Mouse (Mus musculus): ENCODE measurements around the gene Rnf183. TPM values are rescaled to one million over a fixed set of nuclear protein-coding genes. Genes with fewer than 3 reads are reported as not detected.

Rnf183 gene
- polyA plus RNA-seq, 1 experiment from 2014 or later, result not detected

DNA sequence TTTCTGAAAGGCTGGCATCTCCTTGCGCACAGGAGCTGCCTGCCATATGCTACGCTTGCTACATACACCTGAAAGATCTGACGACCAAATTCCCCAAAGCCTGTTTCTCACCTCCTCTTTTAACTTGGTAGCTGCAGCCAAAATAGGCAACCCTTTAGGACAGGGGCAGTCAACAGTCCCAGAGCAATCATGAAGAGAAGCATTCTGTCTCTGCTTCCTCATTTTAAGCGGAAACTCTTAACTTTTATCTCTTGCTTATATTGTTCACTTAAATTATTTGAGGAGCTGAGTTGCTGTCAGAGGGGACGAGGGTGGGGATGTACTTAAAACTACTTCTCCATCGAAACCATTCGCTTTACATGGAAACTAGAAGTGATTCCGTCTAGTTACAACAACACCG is 5.4 kb downstream of the Rnf183 start:
- ATAC-seq (ENCODE audit: insufficient number of reproducible peaks, insufficient read depth, low FRiP score, low read depth), result no peak
- peaks cover 0 to 3% of the 10 kb centered on the region in 2 experiments; a peak in 1 of 4 replicates for H3K4me1 ChIP-seq (ENCODE audit: control insufficient read depth in 2 of 2, insufficient read depth in 2 of 2, low read length in 2 of 2)
- H3K9me3 ChIP-seq (ENCODE audit: control insufficient read depth, low read length), result no peaks in the 10 kb centered on the region
- no peaks in the 10 kb centered on the region for H3K27me3 ChIP-seq (ENCODE audit: control insufficient read depth, insufficient read depth, low read length)
- H3K9ac ChIP-seq (ENCODE audit: low read length), result no peak overlapping the region
- H3K36me3 ChIP-seq (ENCODE audit: control insufficient read depth, insufficient read depth, low read length), result peaks cover 11% of the 10 kb centered on the region
- H3K27ac ChIP-seq (replicated peaks in 1 of 2; ENCODE audit: control insufficient read depth in 1 of 2, insufficient read depth in 1 of 2, low read depth in 2 of 2, low read length in 2 of 2), result no peak overlapping the region
- no peak overlapping the region for H3K4me3 ChIP-seq (ENCODE audit: control insufficient read depth in 1 of 2, insufficient read depth in 1 of 2, low read depth in 1 of 2, low read length in 2 of 2)
- WGBS, result 81% methylated on average over 9 of the region's 9 CpGs
- no peak overlapping the region for H3K4me2 ChIP-seq (ENCODE audit: low read length)

DNA sequence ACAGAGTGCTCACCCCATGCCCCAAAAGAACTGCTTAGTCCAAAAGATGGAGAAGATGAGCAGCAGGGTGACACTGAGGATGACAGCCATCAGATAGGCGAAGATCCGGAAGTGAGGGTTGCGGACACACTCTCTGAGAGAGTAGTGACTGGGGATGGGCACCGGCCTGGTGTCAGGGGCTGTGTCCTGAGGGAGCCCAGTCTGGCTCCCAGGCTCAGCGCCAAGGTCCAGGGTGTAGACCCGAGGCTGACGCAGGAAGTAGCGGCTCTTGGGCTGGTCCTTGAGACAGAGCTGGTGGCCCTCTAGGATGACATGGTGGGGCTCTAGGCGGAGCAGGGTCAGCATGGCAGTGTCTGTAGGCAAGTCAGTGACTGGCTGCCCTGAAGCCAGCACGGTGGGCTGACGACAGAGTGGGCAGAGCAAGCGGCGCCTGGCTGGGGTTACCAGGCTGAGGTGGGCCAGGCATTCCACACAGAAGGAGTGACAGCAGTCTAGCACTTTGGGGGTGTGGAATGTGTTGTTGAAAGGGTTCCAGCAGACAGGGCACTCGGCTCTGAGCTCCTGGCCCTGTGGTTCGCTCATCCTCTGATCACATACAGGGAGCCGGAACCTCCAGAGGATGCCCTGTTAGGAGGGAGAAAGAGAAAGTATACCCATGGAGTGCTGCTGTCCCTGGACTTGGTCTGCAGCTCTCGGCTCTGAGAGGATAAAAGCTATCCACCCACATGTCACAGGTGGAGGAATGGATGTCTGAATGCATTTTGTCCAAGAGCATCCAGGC is 6.9 kb downstream of the Rnf183 start:
- no peak for ATAC-seq (ENCODE audit: insufficient number of reproducible peaks, insufficient read depth, low FRiP score, low read depth)
- H3K4me3 ChIP-seq (ENCODE audit: control insufficient read depth in 1 of 2, insufficient read depth in 1 of 2, low read depth in 1 of 2, low read length in 2 of 2), result no peak overlapping the region
- H3K27ac ChIP-seq (replicated peaks in 1 of 2; ENCODE audit: control insufficient read depth in 1 of 2, insufficient read depth in 1 of 2, low read depth in 2 of 2, low read length in 2 of 2), result no peak overlapping the region
- H3K9ac ChIP-seq (ENCODE audit: low read length), result no peak overlapping the region
- H3K27me3 ChIP-seq (ENCODE audit: control insufficient read depth, insufficient read depth, low read length), result no peaks in the 10 kb centered on the region
- WGBS, result 55% methylated on average over 17 of the region's 17 CpGs
- H3K4me2 ChIP-seq (ENCODE audit: low read length), result peak overlapping the region; percentile 34
- peaks cover 25% of the 10 kb centered on the region for H3K36me3 ChIP-seq (ENCODE audit: control insufficient read depth, insufficient read depth, low read length)
- H3K9me3 ChIP-seq (ENCODE audit: control insufficient read depth, low read length), result no peaks in the 10 kb centered on the region
- peaks cover 0 to 3% of the 10 kb centered on the region in 2 experiments; a peak in 1 of 4 replicates for H3K4me1 ChIP-seq (ENCODE audit: control insufficient read depth in 2 of 2, insufficient read depth in 2 of 2, low read length in 2 of 2)

DNA sequence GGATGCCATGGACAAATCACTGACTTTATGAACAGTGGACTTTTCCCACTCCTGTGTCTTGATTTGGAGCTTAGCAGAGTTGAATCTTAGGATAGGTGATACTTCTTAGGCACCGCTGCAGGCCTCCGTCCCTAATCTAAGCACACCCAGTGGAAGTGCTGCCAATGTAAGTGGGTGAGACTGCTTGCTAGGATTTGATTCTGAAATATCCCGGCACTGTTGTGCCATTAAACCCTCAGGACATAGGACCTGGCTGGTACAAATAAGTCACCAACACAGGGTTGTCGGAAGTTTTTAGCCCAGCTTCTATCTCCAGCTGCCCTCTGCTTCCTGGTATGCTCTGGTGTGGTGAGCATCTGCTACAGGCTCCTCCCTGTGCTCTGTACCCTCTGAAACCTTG is 9.2 kb downstream of the Rnf183 start:
- no peak overlapping the region for H3K9ac ChIP-seq (ENCODE audit: low read length)
- H3K36me3 ChIP-seq (ENCODE audit: control insufficient read depth, insufficient read depth, low read length), result peaks cover 48% of the 10 kb centered on the region
- H3K4me3 ChIP-seq (ENCODE audit: control insufficient read depth in 1 of 2, insufficient read depth in 1 of 2, low read depth in 1 of 2, low read length in 2 of 2), result no peak overlapping the region
- no peak for ATAC-seq (ENCODE audit: insufficient number of reproducible peaks, insufficient read depth, low FRiP score, low read depth)
- WGBS, result 80% methylated on average over 4 of the region's 4 CpGs
- no peak overlapping the region for H3K27ac ChIP-seq (replicated peaks in 1 of 2; ENCODE audit: control insufficient read depth in 1 of 2, insufficient read depth in 1 of 2, low read depth in 2 of 2, low read length in 2 of 2)
- no peaks in the 10 kb centered on the region for H3K9me3 ChIP-seq (ENCODE audit: control insufficient read depth, low read length)
- H3K4me1 ChIP-seq (ENCODE audit: control insufficient read depth in 2 of 2, insufficient read depth in 2 of 2, low read length in 2 of 2), result peaks cover 0 to 3% of the 10 kb centered on the region in 2 experiments; a peak in 1 of 4 replicates
- no peak overlapping the region for H3K4me2 ChIP-seq (ENCODE audit: low read length)
- H3K27me3 ChIP-seq (ENCODE audit: control insufficient read depth, insufficient read depth, low read length), result no peaks in the 10 kb centered on the region

DNA sequence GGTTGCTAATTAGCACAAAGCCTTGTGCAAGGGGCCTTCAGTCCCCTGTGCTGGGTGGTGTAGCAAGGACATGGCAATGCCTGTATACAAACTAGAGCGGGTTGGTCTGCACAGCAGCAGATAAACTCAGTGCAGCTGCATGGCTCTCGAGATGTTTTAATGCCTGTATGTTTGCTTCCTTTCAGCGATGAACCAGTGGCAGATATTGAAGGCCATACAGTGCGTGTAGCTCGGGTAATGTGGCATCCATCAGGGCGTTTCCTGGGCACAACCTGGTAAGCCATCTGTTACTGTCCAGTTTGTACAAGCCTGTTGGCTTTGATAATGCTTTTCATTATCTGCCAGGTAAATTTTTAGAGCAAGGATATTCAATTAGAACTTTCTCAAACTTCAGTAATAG is 16.0 kb downstream of the Rnf183 start:
- 96% methylated on average over 6 of the region's 6 CpGs for WGBS
- no peak for ATAC-seq (ENCODE audit: insufficient number of reproducible peaks, insufficient read depth, low FRiP score, low read depth)
- no peak overlapping the region for H3K27ac ChIP-seq (replicated peaks in 1 of 2; ENCODE audit: control insufficient read depth in 1 of 2, insufficient read depth in 1 of 2, low read depth in 2 of 2, low read length in 2 of 2)
- no peaks in the 10 kb centered on the region for H3K4me1 ChIP-seq (ENCODE audit: control insufficient read depth in 2 of 2, insufficient read depth in 2 of 2, low read length in 2 of 2)
- H3K9ac ChIP-seq (ENCODE audit: low read length), result no peak overlapping the region
- H3K27me3 ChIP-seq (ENCODE audit: control insufficient read depth, insufficient read depth, low read length), result no peaks in the 10 kb centered on the region
- H3K36me3 ChIP-seq (ENCODE audit: control insufficient read depth, insufficient read depth, low read length), result peaks cover 100% of the 10 kb centered on the region
- no peak overlapping the region for H3K4me2 ChIP-seq (ENCODE audit: low read length)
- no peaks in the 10 kb centered on the region for H3K9me3 ChIP-seq (ENCODE audit: control insufficient read depth, low read length)
- H3K4me3 ChIP-seq (ENCODE audit: control insufficient read depth in 1 of 2, insufficient read depth in 1 of 2, low read depth in 1 of 2, low read length in 2 of 2), result no peak overlapping the region

DNA sequence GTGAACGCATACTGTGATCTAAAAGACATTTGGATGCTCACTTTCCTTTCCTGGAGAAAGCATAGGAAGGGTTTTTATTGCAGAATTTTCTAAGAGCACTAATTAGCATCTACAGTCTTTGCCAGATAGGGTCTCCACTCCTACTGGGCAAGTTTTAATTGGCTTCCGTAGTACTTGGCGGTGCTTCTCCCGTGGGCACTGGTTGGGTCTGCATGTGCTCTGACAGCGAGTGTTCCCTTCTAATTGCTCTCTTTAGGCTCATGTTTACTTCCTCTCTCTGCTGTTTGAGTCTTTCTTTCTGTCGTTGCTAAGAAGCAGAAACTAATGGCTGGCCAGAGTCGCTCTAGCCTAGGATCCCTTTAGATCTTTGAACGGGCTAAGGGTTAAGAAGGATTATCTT is 16.6 kb downstream of the Rnf183 start:
- Histone ChIP-seq H3K36me3 (ENCODE audit: control insufficient read depth, insufficient read depth, low read length) (peaks cover 100% of the 10 kb centered on the region), H3K4me2 (ENCODE audit: low read length) (no peak overlapping the region), H3K4me1 (ENCODE audit: control insufficient read depth in 2 of 2, insufficient read depth in 2 of 2, low read length in 2 of 2) (no peaks in the 10 kb centered on the region), H3K27me3 (ENCODE audit: control insufficient read depth, insufficient read depth, low read length) (no peaks in the 10 kb centered on the region), H3K4me3 (ENCODE audit: control insufficient read depth in 1 of 2, insufficient read depth in 1 of 2, low read depth in 1 of 2, low read length in 2 of 2) (no peak overlapping the region), H3K9ac (ENCODE audit: low read length) (no peak overlapping the region), H3K9me3 (ENCODE audit: control insufficient read depth, low read length) (no peaks in the 10 kb centered on the region), H3K27ac (replicated peaks in 1 of 2; ENCODE audit: control insufficient read depth in 1 of 2, insufficient read depth in 1 of 2, low read depth in 2 of 2, low read length in 2 of 2) (no peak overlapping the region)
- WGBS, result 94% methylated on average over 8 of the region's 8 CpGs
- no peak for ATAC-seq (ENCODE audit: insufficient number of reproducible peaks, insufficient read depth, low FRiP score, low read depth)

DNA sequence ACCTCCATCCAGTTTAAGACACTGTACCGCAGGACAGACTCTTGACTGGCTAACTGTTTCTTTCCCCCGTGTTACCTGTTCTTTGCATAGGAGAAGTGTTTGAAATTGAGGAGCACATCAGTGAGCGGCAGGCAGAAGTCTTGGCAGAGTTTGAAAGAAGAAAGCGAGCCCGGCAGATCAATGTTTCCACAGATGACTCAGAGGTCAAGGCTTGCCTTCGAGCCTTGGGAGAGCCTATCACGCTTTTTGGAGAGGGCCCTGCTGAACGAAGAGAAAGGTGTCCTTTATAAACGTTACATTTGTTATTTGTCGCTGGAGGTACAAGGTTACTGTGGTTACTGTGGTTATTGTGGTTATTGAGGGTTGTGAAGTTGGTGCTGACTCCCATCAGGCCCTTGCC is 23.4 kb downstream of the Rnf183 start:
- peaks cover 63% of the 10 kb centered on the region for H3K36me3 ChIP-seq (ENCODE audit: control insufficient read depth, insufficient read depth, low read length)

GRCm38 (mm10) chr4:62410325-62410724 is 24.7 kb downstream of the Rnf183 start:
- H3K4me3 ChIP-seq (ENCODE audit: control insufficient read depth in 1 of 2, insufficient read depth in 1 of 2, low read depth in 1 of 2, low read length in 2 of 2), result peak overlapping the region in 1 of 2 experiments; percentile 81; a peak in 1 of 4 replicates
- H3K36me3 ChIP-seq (ENCODE audit: control insufficient read depth, insufficient read depth, low read length), result peaks cover 51% of the 10 kb centered on the region
- H3K9me3 ChIP-seq (ENCODE audit: control insufficient read depth, low read length), result no peaks in the 10 kb centered on the region
- H3K9ac ChIP-seq (ENCODE audit: low read length), result peak overlapping the region; percentile 21; the same call in 1 of the 2 replicates
- peak overlapping the region; percentile 89 for H3K4me2 ChIP-seq (ENCODE audit: low read length)
- no peaks in the 10 kb centered on the region for H3K27me3 ChIP-seq (ENCODE audit: control insufficient read depth, insufficient read depth, low read length)
- ATAC-seq (ENCODE audit: insufficient number of reproducible peaks, insufficient read depth, low FRiP score, low read depth), result no peak
- no peak overlapping the region for H3K27ac ChIP-seq (replicated peaks in 1 of 2; ENCODE audit: control insufficient read depth in 1 of 2, insufficient read depth in 1 of 2, low read depth in 2 of 2, low read length in 2 of 2)
- 83% methylated on average over 2 of the region's 2 CpGs for WGBS
- peaks cover 5 to 23% of the 10 kb centered on the region in 2 experiments for H3K4me1 ChIP-seq (ENCODE audit: control insufficient read depth in 2 of 2, insufficient read depth in 2 of 2, low read length in 2 of 2)

More for the DNA sequence above, 23.4 kb downstream of the Rnf183 start:
- Histone ChIP-seq H3K27me3 (ENCODE audit: control insufficient read depth, insufficient read depth, low read length) (no peaks in the 10 kb centered on the region), H3K4me1 (ENCODE audit: control insufficient read depth in 2 of 2, insufficient read depth in 2 of 2, low read length in 2 of 2) (peaks cover 5 to 17% of the 10 kb centered on the region in 2 experiments), H3K9me3 (ENCODE audit: control insufficient read depth, low read length) (no peaks in the 10 kb centered on the region), H3K4me3 (ENCODE audit: control insufficient read depth in 1 of 2, insufficient read depth in 1 of 2, low read depth in 1 of 2, low read length in 2 of 2) (no peak overlapping the region), H3K4me2 (ENCODE audit: low read length) (no peak overlapping the region), H3K9ac (ENCODE audit: low read length) (no peak overlapping the region), H3K27ac (replicated peaks in 1 of 2; ENCODE audit: control insufficient read depth in 1 of 2, insufficient read depth in 1 of 2, low read depth in 2 of 2, low read length in 2 of 2) (no peak overlapping the region)
- 92% methylated on average over 10 of the region's 10 CpGs for WGBS
- ATAC-seq (ENCODE audit: insufficient number of reproducible peaks, insufficient read depth, low FRiP score, low read depth), result no peak

All from heart, embryonic 14.5 days (tissue).